Mouse (Mus musculus): ENCODE results near the gene Rims1.

Gene Rims1

GRCm38 (mm10) chr1:22805726-22806625 is at the start of gene Rims1:
Gene Rims1, minus strand, starts transcription at chr1:22805994.
- peak; percentile 84 for DNase-seq

DNA sequence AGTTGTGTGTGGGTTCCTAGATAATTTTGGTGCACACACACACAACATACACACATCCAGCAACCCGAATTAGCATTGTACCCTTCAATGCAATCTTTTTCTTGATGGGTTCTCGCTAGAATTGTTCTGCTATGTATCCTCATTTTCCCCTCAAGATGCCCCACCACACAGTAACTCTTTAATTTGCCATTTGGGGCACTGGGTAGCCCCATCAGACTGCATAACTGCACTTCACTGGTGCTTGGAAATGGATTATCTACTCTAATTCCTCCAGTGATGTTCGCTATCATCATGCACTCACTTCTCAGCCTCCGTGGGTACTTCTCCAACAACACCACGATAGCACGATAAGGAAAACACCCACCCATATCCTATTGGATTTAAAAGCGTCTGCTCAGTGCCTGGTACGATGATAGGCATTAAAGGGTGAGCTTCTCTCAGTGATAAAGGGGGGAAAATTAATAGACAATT is 867 bp upstream of the Rims1 start:
- DNase-seq: peak; percentile 37

GRCm38 (mm10) chr1:22805025-22805725 is 619 bp downstream of the Rims1 start:
- DNase-seq: no peak

DNA sequence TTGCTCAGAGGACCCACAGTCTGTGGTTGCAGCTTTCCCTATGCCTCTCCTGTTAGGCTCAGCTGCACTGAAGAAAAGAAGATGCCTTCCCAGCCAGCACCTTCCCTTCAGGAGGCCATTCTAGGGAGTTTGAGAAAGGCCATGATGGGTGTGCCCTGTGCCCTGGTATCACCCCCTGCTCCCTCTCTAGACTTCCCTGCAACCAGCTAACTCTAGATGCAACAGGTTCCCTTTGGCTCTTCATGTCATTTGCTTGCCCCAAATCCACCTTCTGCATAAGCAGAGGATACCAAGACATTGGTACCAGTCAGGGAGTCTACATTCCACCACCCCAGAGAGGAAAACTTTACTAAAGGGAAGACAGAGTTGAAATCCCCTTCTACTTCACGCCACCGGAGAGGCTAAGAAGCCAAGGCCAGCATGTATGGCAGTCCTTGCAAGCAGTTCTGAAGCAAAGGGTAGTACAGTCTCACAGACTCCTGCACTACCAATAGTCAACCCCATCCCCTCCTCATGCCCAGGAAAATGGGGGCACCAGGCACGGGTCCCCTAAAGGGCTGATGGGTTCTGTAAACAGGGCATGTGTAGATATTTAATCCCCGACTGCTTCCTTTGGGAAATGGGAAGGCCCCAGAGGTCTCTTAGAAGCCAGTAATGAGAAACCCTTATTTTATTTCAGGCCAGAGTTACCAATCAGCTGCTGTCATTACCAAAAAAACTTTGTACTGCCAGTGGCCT is 1.5 kb downstream of the Rims1 start:
- DNase-seq: no peak

GRCm38 (mm10) chr1:22803471-22803870 is 2.3 kb downstream of the Rims1 start:
- no peak for DNase-seq

DNA sequence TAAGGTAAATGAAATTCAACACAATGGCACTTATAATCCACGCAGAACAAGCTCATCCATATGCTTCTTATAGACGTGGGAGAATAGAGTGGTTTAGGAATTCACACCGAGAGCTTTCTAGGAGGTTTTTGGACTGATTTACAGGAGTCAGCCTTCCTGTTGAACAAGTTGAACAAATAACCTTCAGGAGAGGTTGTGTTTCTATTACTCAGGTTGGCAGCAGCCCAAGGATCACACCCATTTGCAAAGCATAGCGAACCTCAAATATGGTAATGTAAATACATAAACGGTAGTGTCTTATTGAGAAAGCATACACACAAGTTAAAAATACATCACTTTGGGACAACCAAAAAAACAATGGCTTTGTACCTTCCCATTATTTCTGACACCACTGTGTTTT is 5.5 kb downstream of the Rims1 start:
- DNase-seq: no peak

- no peak for DNase-seq
Observed at GRCm38 (mm10) chr1:22797091-22797490, 8.7 kb downstream of the Rims1 start.

DNA sequence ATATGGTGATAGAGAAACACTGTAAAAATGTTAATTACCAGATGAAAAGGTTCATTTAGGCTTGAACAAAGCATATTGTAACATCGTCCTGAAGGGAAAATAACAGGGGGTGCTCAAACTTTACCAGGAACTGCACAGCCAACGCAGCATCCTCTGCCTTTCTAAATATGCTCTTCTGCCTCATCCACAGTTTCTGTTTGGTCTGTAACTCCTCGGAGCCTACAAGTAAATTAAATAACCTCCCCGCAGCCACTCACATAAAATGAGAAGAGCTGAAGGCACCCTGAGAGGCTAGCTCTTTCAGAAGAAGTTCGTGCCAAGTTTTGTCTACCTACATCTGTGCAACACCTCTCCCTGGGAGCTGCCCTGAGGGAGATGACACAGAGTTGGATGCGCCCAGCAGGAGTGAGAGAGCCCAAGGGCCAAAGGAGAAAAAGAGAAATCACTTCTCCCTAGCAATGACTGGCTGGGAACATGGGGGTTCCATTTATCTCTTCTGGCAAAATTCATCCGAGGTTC is 16.3 kb downstream of the Rims1 start:
- no peak for DNase-seq

GRCm38 (mm10) chr1:22787616-22788015 is 18.2 kb downstream of the Rims1 start:
- no peak for DNase-seq

DNA sequence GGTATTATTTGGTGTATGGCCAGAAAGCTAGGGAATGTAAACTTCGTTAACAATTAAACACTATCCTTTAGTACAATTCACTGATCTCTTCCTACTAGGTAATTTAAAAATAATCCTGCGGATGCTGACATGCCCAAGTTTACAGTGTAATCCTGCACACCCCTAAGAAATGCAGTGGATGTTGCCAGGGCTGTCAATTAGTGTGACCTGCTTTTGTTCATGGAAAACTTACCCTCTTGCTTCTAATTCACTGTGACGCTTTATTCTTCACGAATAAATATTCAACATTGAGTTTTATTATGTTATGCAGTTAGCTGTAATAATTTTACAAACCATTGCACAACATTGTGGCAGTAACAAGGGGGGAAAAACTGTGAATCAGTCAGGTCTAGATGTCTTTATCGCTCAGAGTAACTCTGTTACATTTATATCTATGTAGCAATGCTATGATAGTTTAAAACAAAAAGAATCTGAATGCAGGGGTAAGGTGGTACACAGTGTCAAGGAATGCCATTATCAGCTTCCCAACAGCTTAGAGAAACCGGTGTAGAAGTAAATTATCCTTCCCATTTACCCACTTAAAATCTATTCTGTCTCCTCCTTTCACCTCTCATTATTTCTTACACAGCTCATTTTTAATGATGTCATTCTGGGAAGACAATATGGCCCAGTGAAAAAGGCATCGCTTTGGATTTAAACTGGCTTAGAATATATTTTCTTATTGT is 35.1 kb downstream of the Rims1 start:
- peak; percentile 81 for DNase-seq

DNA sequence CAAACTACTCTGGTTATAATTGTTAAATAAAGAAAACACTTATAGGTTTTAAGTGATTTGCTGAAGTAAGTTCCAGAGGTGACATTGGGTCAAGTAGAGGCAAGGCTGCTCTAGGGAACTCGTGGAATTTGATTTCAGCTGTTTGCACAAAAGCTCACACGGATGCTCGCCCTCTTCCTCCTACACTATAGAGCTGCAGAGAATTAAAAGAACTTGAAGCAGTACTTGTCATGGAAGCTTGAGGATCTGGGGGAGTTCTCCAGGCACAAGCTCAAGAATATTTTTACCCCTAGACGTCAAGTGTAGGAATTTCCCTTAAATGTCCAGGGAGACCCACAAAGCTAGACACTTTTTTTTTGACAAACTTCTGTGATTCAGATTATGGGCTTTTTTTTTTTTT is 42.4 kb downstream of the Rims1 start:
- no peak for DNase-seq

DNA sequence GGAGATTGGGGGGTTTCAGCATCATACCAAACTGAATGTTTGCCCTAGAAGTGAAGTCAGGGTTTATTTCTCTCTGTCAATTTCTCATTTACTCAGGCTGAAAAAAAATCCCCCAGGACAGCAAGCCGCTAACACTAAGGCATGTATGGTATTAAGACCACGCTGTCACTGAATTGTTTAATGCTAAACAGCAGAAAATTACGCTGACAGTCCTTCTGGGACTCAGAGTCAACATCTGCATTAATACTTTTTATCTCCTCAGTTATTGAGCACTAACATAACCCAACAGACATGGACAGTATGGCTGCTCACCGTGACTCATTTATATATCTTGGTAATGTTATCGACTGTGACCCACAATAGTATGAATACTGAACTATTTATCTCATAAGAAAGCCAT is 43.0 kb downstream of the Rims1 start:
- DNase-seq: no peak

- DNase-seq: no peak
Observed at GRCm38 (mm10) chr1:22750536-22750935, 55.3 kb downstream of the Rims1 start.

DNA sequence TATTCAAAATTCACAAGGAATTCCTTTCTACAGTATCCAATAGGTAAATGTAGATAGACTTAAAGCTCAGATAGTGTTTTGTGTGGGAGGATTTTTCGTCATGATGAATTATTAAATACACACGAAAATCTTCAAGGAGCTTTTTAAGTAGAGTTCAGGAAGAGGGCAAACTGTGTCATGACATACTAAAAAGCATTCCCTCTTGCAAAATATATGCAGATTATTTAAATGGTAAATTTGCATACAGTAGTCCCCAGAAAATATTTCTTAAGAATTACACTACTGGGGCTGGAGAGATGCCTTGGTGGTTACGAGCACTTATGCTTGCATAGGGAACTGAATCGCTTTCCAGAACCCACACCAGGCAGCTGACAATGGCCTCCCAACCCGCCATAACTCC is 61.1 kb downstream of the Rims1 start:
- no peak for DNase-seq

- no peak for DNase-seq
Observed at GRCm38 (mm10) chr1:22737491-22737890, 68.3 kb downstream of the Rims1 start.

DNA sequence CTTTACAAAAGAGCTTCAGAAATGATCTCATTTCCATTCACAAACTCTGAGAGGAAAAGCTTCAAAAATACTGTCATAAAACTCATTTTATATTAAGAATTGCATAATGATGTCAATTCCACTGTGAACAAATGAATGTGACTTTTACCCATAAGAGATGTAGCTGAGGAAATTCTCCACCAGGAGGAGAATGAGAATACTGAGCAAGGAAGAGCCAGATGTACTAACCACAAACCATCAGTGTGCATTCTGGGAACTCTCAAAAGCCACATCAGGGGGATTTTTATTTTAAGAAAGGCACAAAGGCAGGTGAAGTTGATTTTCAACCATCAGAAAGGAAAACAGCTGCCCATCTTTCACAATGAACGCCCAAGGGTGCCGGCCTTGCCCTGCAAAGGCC is 71.4 kb downstream of the Rims1 start:
- DNase-seq: no peak

DNA sequence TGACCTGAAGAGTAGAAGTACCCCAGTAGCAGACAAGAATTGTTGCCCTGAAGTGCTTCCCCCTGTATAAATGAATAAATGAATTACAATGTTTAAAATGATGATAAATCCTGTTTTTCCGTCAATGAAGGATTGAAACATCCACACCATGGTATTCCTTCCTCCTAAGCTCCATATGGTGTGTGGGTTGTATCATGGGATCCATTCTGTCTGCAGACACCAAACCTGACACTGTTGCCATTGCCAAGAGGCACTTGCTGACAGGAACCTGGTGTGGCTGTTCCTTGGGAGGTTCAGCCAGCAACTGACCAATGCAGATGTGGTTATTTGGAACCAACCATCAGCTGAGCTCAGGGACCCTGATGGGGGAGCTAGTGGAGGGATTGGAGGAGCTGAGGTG is 72.5 kb downstream of the Rims1 start:
- DNase-seq: no peak

GRCm38 (mm10) chr1:22728207-22728606 is 77.6 kb downstream of the Rims1 start:
- no peak for DNase-seq

GRCm38 (mm10) chr1:22721706-22722105 is 84.1 kb downstream of the Rims1 start:
- DNase-seq: no peak

DNA sequence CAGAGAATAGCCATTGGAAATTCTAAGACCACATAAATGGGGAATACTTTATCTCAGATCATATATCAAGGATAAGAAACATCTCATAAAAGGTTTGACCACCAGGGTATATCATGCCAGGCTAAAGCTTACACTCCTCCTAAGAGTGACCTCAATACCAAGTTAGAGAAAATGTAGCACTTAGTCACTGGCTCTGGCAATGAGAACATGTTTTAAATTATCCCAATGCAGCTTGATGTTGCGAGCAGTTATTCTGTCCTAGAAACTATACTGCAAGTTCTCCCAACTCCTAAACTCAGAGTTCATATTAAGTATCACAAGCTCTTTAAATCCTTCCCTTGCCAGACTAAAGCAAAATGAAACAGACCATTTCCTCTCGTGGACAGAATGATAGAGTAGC is 85.1 kb downstream of the Rims1 start:
- DNase-seq: no peak

GRCm38 (mm10) chr1:22709461-22709860 is 96.3 kb downstream of the Rims1 start:
- peak; percentile 4 for DNase-seq

DNA sequence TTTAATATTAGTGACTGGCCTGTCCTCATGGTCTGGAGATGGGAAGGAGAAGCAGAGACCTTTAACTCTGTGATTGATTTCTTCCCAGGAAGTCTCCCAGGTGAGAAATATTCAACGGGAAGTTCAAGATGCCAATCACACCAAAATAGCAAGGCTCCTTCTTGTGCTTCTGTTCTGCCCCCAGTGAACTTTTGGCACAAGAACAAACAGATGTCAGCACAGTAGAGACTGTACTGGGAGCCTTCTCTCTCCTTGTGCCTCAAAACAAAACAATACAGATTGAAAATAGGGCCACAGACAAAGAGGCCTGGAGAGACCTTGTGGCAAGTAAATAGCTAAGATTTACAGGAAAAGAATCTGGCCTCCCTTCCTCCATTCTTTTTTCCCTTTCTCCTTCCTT is 110.7 kb downstream of the Rims1 start:
- DNase-seq: no peak
